Mouse (Mus musculus) liver, postnatal 0 days (tissue): Measurements from ENCODE around the gene Kdr. TPM values are rescaled to one million over a fixed set of nuclear protein-coding genes. Genes with fewer than 3 reads are reported as not detected.

ENCODE experiments used
- ATAC-seq: fragments of 200-750 bp; cut with Nextera tagmentation; 2 replicates; pipeline ENCODE4 v1.8.0; 2017; ENCODE audit warnings: mild to moderate bottlenecking, moderate library complexity
- DNase-seq: peaks from one replicate; pipeline ENCODE4 v3.0.0-alpha.2; 2016
- H3K27ac ChIP-seq: fragments of 300-500 bp; sonication (generic); 2 replicates; pipeline ENCODE4 v1.5.1; 2014; ENCODE audit warnings: antibody characterized with exemption, moderate library complexity, mild to moderate bottlenecking, low read depth
- H3K27me3 ChIP-seq: fragments of 300-500 bp; sonication (generic); 2 replicates; pipeline ENCODE4 v1.6.1; 2014; ENCODE audit warnings: low read length, control low read depth, mixed read lengths; ENCODE audit not compliant: insufficient read depth
- H3K36me3 ChIP-seq: fragments of 300-500 bp; sonication (generic); replicated peaks from 2 replicates; pipeline ENCODE4 v1.6.1; 2014; ENCODE audit warnings: mild to moderate bottlenecking, control low read depth, low read length, moderate library complexity, mixed read lengths; ENCODE audit not compliant: insufficient read depth
- H3K4me1 ChIP-seq: fragments of 300-500 bp; sonication (generic); 2 replicates; pipeline ENCODE4 v1.6.1; 2014; ENCODE audit warnings: antibody characterized with exemption, mild to moderate bottlenecking, control low read depth; ENCODE audit not compliant: insufficient read depth
- H3K4me2 ChIP-seq: fragments of 300-500 bp; sonication (generic); 2 replicates; pipeline ENCODE4 v1.6.1; 2014; ENCODE audit warnings: low read depth, mild to moderate bottlenecking, low read length, moderate library complexity, mixed read lengths
- H3K4me3 ChIP-seq: fragments of 300-500 bp; sonication (generic); 2 replicates; pipeline ENCODE4 v1.5.1; 2014; ENCODE audit warnings: low read depth, low read length
- H3K9ac ChIP-seq: fragments of 300-500 bp; sonication (generic); replicated peaks from 2 replicates; pipeline ENCODE4 v1.6.1; 2014; ENCODE audit warnings: mild to moderate bottlenecking, moderate library complexity
- H3K9me3 ChIP-seq: fragments of 300-500 bp; sonication (generic); 2 replicates; pipeline ENCODE4 v1.6.1; 2016; ENCODE audit warnings: mild to moderate bottlenecking, control low read depth, low read length, mixed read lengths
- CTCF ChIP-seq: sonication (generic); IDR thresholded peaks from 2 replicates; pipeline ENCODE4 v1.5.1; 2016; ENCODE audit warnings: antibody characterized with exemption, low read depth
- EP300 ChIP-seq: IDR thresholded peaks from 2 replicates; pipeline ENCODE4 v1.6.1; 2016; ENCODE audit warnings: antibody characterized with exemption, low read depth, mild to moderate bottlenecking
- WGBS: fragments of 180-500 bp; shearing (Covaris S2); extraction: QIAGEN DNeasy Blood & Tissue Kit; methylation state at CpG from one replicate; pipeline ENCODE4 v1.1.7; 2014; ENCODE audit not compliant: insufficient replicate concordance; 5-methylcytosine and 5-hydroxymethylcytosine counted together
- polyA plus RNA-seq: library from polyadenylated mRNA; unstranded; fragments of >200 nt; fragmentation: Nextera tagmentation; extraction: Ambion mirVana; gene quantifications from 2 replicates; pipeline ENCODE4 v1.2.1, GENCODE M21; 2015

Kdr gene
- polyA plus RNA-seq, 1 experiment from 2014 or later, result 9.6 TPM

- no peak for ATAC-seq
- H3K27me3 ChIP-seq, result no peaks in the 10 kb centered on the region
- H3K4me2 ChIP-seq, result no peak overlapping the region
- no peak overlapping the region for H3K9ac ChIP-seq
- TF ChIP-seq CTCF (no peak), EP300 (no peak)
- H3K9me3 ChIP-seq, result no peaks in the 10 kb centered on the region
- H3K36me3 ChIP-seq, result no peaks in the 10 kb centered on the region
- WGBS, result 62% methylated on average over 3 of the region's 3 CpGs
- H3K4me3 ChIP-seq, result no peak overlapping the region
- no peak for DNase-seq
- no peak overlapping the region for H3K27ac ChIP-seq
- H3K4me1 ChIP-seq, result no peaks in the 10 kb centered on the region
These were observed 24.0 kb downstream of the Kdr start for GRCm38 (mm10) chr5:75954218-75954617.

GRCm38 (mm10) chr5:75952131-75952795 is 26.0 kb downstream of the Kdr start:
- Histone ChIP-seq H3K9me3 (no peaks in the 10 kb centered on the region), H3K9ac (no peak overlapping the region), H3K4me3 (no peak overlapping the region), H3K27me3 (no peaks in the 10 kb centered on the region), H3K4me1 (no peaks in the 10 kb centered on the region), H3K4me2 (no peak overlapping the region), H3K27ac (no peak overlapping the region), H3K36me3 (no peaks in the 10 kb centered on the region)
- ATAC-seq (no peak), DNase-seq (no peak)
- 81% methylated on average over 8 of the region's 8 CpGs for WGBS
- TF ChIP-seq CTCF, result no peak
- no peak for TF ChIP-seq EP300

- no peak overlapping the region for H3K27ac ChIP-seq
- H3K27me3 ChIP-seq, result no peaks in the 10 kb centered on the region
- DNase-seq, result no peak
- H3K36me3 ChIP-seq, result no peaks in the 10 kb centered on the region
- no peak overlapping the region for H3K4me3 ChIP-seq
- no peaks in the 10 kb centered on the region for H3K9me3 ChIP-seq
- H3K9ac ChIP-seq, result no peak overlapping the region
- ATAC-seq, result no peak
- no peak overlapping the region for H3K4me2 ChIP-seq
- TF ChIP-seq EP300, result no peak
- no peak for TF ChIP-seq CTCF
- 71% methylated on average over 2 of the region's 2 CpGs for WGBS
- H3K4me1 ChIP-seq, result no peaks in the 10 kb centered on the region
These were observed 27.4 kb downstream of the Kdr start for GRCm38 (mm10) chr5:75950866-75951265.

GRCm38 (mm10) chr5:75945394-75945793 is 32.9 kb downstream of the Kdr start:
- 65% methylated on average over 4 of the region's 4 CpGs for WGBS
- H3K4me3 ChIP-seq, result no peak overlapping the region
- H3K9me3 ChIP-seq, result no peaks in the 10 kb centered on the region
- TF ChIP-seq CTCF, result no peak
- no peak for TF ChIP-seq EP300
- H3K9ac ChIP-seq, result no peak overlapping the region
- ATAC-seq (no peak), DNase-seq (no peak)
- H3K27me3 ChIP-seq, result no peaks in the 10 kb centered on the region
- no peaks in the 10 kb centered on the region for H3K36me3 ChIP-seq
- H3K4me1 ChIP-seq, result no peaks in the 10 kb centered on the region
- no peak overlapping the region for H3K27ac ChIP-seq
- no peak overlapping the region for H3K4me2 ChIP-seq

- TF ChIP-seq CTCF (no peak), EP300 (no peak)
- H3K9me3 ChIP-seq, result no peaks in the 10 kb centered on the region
- ATAC-seq, result no peak
- 80% methylated on average over 6 of the region's 6 CpGs for WGBS
- H3K4me2 ChIP-seq, result no peak overlapping the region
- no peak for DNase-seq
- H3K36me3 ChIP-seq, result no peaks in the 10 kb centered on the region
- no peaks in the 10 kb centered on the region for H3K4me1 ChIP-seq
- H3K27me3 ChIP-seq, result no peaks in the 10 kb centered on the region
- no peak overlapping the region for H3K4me3 ChIP-seq
- no peak overlapping the region for H3K27ac ChIP-seq
- H3K9ac ChIP-seq, result no peak overlapping the region
These were observed 35.0 kb downstream of the Kdr start for GRCm38 (mm10) chr5:75943301-75943700.

GRCm38 (mm10) chr5:75941775-75942580 is 36.3 kb downstream of the Kdr start:
- H3K9me3 ChIP-seq, result no peaks in the 10 kb centered on the region
- DNase-seq, result no peak
- 79% methylated on average over 11 of the region's 11 CpGs for WGBS

More at GRCm38 (mm10) chr5:75941775-75942580, 36.3 kb downstream of the Kdr start:
- H3K4me1 ChIP-seq, result no peaks in the 10 kb centered on the region
- no peak overlapping the region for H3K9ac ChIP-seq
- no peaks in the 10 kb centered on the region for H3K27me3 ChIP-seq
- no peak overlapping the region for H3K4me3 ChIP-seq
- ATAC-seq, result no peak
- H3K27ac ChIP-seq, result no peak overlapping the region
- TF ChIP-seq CTCF (no peak), EP300 (no peak)
- H3K4me2 ChIP-seq, result no peak overlapping the region
- no peaks in the 10 kb centered on the region for H3K36me3 ChIP-seq
